Mouse (Mus musculus): ENCODE data around the gene Sh3gl3.

GRCm38 (mm10) chr7:82330860-82331259 is 157.2 kb downstream of the Sh3gl3 start:
- TF ChIP-seq CTCF (IDR thresholded peaks at IDR 0.05; ENCODE audit: borderline replicate concordance, insufficient read depth, low read length) (no peak), POLR2A (IDR thresholded peaks at IDR 0.05; ENCODE audit: low read depth, low read length) (no peak)

All from embryonic fibroblast, embryonic 13.5 days (primary cell).